Mouse (Mus musculus) heart, postnatal 0 days (tissue): ENCODE data around the gene Ctbs.

Experiments used
- CTCF ChIP-seq: IDR thresholded peaks from 2 replicates; pipeline ENCODE4 v1.5.1; 2016; ENCODE audit warnings: antibody characterized with exemption, control low read depth, low read depth
- EP300 ChIP-seq: IDR thresholded peaks from 2 replicates; pipeline ENCODE4 v1.6.1; 2016; ENCODE audit warnings: antibody characterized with exemption, low read depth

DNA sequence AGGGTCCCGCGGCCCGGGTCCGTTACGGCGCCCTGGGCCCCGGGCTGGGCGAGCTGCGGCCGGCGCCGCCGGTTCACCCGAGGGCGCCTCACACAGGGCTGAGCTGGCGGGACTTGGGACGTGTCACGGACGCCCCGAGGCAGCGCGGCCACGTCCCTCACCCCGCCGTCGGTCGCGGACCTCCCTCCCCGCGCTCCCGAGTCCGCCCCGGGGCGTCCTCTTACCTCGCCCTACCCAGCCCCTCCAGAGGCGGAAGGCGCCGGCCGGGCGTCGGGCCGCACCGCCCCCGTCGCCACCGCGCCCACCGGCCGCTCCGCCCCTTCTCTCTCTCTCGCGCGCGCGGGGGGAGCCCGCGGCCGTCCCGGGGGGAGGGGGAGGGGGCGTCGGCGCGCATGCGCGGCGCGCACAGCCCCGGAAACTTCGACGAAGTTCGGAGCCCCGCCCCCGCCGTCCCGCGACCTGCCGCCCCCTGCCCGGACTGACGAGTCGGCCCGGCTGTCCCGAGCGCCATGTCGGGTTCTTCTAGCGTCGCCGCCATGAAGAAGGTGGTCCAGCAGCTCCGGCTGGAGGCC lies 49.9 kb downstream of the Ctbs start, which contains the start of the genes Spata1 and Gng5:
- TF ChIP-seq CTCF: no peak
- TF ChIP-seq EP300: no peak
